Mouse (Mus musculus): Measurements from ENCODE around the gene Ppy.
A peak's percentile ranks its signal among the peaks of the same experiment; 100 is the strongest.

The Ppy gene

GRCm38 (mm10) chr11:102101219-102101618 lies at the start of gene Ppy:
Gene Ppy (minus strand): TSS chr11:102101319.
- no peak for DNase-seq (ENCODE audit: low read depth, low spot score)

DNA sequence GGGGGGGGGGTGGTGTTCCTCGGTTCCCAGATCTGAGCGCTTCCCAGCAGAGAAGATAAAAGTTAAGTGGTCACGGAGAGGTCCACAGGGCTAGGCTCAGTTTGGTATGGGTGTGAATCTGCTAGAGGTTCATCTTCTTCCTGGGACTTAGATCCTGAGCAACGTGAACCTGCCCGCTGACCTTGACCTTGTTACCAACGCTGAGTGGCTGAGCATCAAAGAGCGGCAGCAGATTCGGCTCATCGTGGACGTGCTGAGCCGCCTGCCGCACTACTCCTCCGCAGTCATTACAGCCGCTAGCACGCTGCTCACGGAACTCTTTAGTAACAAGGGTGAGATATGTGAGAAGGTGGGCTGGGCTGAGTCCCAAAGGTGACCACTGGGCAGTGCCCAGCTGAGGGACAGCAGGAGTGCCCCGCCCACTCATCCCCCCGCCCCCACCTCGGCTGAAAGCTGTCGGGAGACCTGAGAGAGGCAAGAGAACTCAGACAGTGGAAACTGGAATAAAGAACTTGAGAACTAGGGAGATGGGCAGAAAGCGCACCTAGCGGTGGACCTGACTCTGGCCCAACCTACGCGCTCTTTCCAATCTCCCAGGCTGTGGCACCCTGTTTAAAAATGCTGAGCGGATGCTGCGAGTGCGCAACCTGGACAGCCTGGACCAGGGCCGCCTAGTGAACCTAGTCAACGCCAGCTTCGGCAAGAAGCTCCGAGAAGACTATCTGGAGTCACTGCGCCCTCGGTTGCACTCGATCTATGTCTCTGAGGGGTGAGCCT lies 46.3 kb upstream of the Ppy start:
- no peak for DNase-seq (ENCODE audit: low read depth, low spot score)

- no peak for DNase-seq (ENCODE audit: low read depth, low spot score)
Observed at GRCm38 (mm10) chr11:102146531-102146930, 45.4 kb upstream of the Ppy start.

DNA sequence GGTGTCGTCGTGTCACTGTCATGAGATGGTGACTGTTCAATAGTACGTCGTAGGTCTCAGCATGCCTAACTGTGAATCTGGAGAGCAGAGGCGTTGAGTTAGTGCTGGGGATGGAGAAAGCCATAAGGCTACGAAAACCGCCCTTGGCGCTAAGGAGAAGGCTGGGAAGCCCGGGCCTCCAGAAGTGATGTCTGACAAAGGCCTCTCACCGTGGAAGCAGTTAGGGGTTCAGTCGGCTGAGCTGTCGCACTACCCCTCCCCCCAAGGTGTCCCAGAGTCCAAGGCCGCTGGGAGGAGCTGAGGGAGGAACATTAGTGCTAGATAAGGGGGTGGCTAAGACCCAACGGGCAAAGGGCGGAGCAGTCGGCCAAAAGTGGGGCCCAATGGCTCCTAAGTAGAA lies 44.9 kb upstream of the Ppy start:
- no peak for DNase-seq (ENCODE audit: low read depth, low spot score)

DNA sequence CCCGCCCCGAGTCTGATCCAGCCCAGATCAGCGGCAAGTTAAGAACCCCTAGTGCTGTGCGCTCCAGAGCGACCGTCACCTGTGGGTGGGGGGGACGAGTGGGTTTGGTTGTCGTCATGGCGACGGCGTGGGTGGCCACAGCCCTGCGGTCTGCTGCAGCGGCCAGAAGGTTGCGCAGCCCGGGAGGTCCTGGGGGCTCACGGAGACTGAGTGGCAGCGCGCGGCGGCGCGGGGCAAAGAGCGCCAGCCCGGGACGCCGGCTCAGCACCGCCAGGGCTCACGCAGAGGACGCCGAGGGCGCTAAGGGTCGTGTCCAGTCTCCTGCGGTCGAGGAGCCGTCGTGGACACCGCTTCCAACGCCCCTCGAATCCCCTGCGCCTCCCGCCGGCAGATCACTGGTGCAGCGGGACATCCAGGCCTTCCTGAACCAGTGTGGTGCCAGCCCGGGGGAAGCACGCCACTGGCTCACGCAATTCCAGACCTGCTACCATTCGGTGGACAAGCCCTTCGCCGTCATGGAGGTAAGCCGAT lies 44.4 kb upstream of the Ppy start, which contains the start of gene Nags:
Nags (plus strand) TSS at position 43 of the 531 bp plus-strand sequence.
- DNase-seq (ENCODE audit: low read depth, low spot score), result no peak

- DNase-seq (ENCODE audit: low read depth, low spot score), result no peak
Observed at GRCm38 (mm10) chr11:102144957-102145470, 43.9 kb upstream of the Ppy start.

GRCm38 (mm10) chr11:102142355-102142754 lies 41.2 kb upstream of the Ppy start:
- DNase-seq (ENCODE audit: low read depth, low spot score), result no peak

GRCm38 (mm10) chr11:102140508-102140907 lies 39.4 kb upstream of the Ppy start:
- peak; percentile 53 for DNase-seq (ENCODE audit: low read depth, low spot score)

GRCm38 (mm10) chr11:102138447-102138740 lies 37.3 kb upstream of the Ppy start:
- DNase-seq (ENCODE audit: low read depth, low spot score), result peak; percentile 40

- DNase-seq (ENCODE audit: low read depth, low spot score), result no peak
Observed at GRCm38 (mm10) chr11:102137625-102138446, 36.7 kb upstream of the Ppy start.

DNA sequence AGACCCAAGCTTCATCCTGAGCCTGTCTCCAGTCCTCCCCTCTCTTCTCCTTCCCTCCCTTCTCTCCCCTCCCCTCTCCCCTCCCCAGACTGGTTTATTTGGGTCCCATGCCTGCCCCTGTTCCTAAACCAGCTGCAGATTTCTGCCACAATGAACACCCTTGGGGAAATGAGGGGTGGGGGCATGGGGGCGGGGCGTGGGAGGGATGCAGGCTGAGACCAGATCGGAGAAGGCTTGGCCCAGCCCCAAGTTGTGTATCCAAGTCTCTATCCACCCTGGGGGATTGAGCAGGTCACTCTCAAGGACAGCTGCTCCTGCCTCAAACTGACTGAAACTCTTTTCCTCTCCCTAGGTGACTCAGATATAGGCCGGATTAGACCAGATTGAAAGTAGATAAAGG lies 33.4 kb upstream of the Ppy start:
- no peak for DNase-seq (ENCODE audit: low read depth, low spot score)

GRCm38 (mm10) chr11:102117386-102117785 lies 16.3 kb upstream of the Ppy start:
- peak; percentile 46 for DNase-seq (ENCODE audit: low read depth, low spot score)

DNA sequence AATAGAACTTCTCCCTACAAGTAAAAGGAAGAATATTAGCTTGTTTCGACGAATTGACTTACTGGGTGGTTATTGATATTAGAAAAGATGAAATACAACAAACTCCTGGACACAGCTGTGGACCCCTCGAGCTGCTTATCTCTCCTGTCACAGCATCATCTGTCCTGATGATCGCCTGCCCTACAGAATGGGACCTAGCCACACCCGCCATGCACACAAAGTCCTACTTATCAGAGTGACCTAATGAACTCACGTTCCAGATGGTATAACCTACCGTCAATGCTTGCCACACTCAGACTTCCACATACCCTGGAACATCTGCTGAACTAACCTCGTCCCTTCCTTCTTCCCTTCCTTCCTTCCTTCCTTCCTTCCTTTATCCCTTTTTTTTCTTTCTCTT lies 15.1 kb upstream of the Ppy start:
- no peak for DNase-seq (ENCODE audit: low read depth, low spot score)

DNA sequence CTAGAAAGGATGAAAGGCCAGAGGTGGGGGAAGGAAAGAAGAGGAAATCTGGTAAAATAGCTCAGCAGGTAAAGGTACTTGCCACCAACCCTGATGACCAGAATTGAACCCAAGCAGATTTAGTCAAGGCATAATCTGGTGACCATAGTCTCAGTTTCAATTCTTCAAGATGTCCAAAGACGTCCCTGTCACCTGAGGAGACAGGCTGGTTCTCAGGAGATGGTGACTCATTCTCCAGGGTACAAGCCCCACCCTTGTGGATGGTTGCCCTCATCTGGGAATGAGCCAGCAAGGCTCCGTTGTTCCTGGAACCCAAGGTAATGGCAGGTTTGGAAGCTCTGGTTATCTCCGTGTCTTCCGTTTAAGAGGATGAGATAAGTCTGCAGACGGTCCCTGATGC lies 10.5 kb upstream of the Ppy start:
- no peak for DNase-seq (ENCODE audit: low read depth, low spot score)

GRCm38 (mm10) chr11:102107732-102108131 lies 6.6 kb upstream of the Ppy start, which contains the start of gene Pyy:
Gene Pyy (minus strand): TSS chr11:102107832.
- no peak for DNase-seq (ENCODE audit: low read depth, low spot score)

GRCm38 (mm10) chr11:102106911-102107310 lies 5.8 kb upstream of the Ppy start:
- DNase-seq (ENCODE audit: low read depth, low spot score), result no peak

GRCm38 (mm10) chr11:102102485-102103258 lies 1.6 kb upstream of the Ppy start:
- DNase-seq (ENCODE audit: low read depth, low spot score), result peak; percentile 50

DNA sequence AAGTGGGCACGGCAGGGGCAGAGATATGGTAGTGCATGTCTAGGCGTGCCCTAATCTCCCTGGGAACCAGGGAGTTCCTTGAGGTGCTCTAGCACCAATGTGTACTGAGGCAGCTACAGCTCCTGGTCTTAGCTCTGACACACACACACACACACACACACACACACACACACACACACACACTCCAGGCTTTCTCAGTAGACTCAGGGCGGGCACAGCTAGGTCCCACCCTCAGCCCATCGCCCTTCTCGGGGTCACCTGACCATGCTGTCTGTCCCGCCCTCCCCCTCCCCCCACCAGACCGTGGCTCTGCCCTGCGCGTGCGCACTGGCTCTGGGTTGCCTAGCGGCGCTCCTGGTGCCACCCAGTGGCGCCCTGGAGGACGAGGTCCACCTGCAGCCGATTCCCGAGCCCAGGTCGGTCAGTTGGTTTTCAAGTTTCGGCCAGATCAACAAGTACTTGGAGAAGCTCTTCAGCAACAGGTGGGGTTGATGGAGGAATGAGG lies 4.2 kb downstream of the Ppy start:
- DNase-seq (ENCODE audit: low read depth, low spot score), result peak; percentile 76

DNA sequence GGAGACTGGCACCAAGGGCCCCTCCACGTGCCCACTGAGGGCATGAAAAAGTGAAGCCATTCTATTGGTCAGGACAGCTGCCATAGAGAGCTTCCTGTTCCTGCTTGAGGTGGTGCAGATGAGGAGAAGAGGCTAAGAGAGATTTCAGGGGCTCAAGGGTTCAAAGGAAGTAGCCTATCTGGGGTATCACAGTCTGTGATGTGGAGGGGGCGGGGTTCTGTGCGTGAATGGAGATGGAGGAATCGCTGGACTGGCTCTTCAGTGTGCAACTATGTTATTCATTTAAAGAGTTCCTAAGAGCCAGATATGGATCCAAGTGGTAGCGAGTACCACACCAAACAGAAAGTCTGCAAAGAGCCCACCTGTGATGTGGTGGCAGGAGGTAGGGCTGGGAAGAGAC lies 4.7 kb downstream of the Ppy start:
- no peak for DNase-seq (ENCODE audit: low read depth, low spot score)

- no peak for DNase-seq (ENCODE audit: low read depth, low spot score)
Observed at GRCm38 (mm10) chr11:102095676-102096075, 5.4 kb downstream of the Ppy start.

GRCm38 (mm10) chr11:102089088-102089808 lies 11.9 kb downstream of the Ppy start:
- peak; percentile 81 for DNase-seq (ENCODE audit: low read depth, low spot score)

Measured in c-Kit-negative CD71-positive TER-119-positive erythroid progenitor cells, embryonic 14.5 days (primary cell).